Mouse (Mus musculus): ENCODE data around the gene Hgd.
"Not testable (repeated sequence)": the region's sequence is repeated elsewhere in the genome, so short reads cannot be mapped to it uniquely, and the experiment has no call there.

Gene Hgd

GRCm38 (mm10) chr16:37622919-37623318 is 43.0 kb downstream of the Hgd start:
- in situ Hi-C loops (cut with MboI, MseI), result no loop called here

GRCm38 (mm10) chr16:37626388-37626949 is 46.5 kb downstream of the Hgd start:
- in situ Hi-C loops (cut with MboI, MseI), result no loop called here

DNA sequence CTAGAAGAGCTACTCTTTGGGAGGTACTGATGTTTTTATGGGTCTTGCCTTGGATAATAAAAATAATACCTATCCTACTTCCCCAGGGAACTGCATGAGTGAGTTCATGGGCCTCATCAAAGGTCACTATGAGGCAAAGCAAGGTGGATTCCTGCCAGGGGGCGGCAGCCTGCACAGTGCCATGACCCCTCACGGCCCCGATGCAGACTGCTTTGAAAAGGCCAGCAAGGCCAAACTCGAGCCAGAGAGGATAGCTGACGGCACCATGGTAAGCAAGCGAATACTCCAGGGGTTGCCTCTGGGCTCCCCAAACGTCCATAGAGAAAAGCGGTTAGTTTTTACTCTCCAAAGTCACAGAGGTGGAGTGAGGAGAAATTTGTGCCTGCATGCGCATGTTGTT is 48.4 kb downstream of the Hgd start:
- in situ Hi-C loops (cut with MboI, MseI), result no loop called here

DNA sequence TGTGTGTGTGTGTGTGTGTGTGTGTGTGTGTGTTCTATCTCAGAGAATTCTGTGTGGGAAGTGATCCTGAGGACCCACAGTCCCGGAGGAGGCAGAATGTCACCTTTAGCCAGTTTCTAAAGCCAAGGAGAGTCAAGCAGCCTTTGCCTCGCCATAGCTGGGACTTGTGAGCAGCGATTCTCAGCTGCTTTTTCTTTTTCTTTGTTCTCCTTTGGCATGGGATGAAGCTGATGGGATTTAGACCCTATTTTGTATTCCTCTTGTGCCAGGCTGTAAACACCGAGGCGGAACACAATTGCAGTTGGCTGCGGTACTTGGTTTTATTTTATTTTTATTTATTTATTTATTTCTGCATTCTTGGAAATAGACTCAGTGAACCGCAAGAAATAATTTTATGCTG is 49.1 kb downstream of the Hgd start:
- in situ Hi-C loops (cut with MboI, MseI), result no loop called here

GRCm38 (mm10) chr16:37634578-37634977 is 54.6 kb downstream of the Hgd start:
- in situ Hi-C loops (cut with MboI, MseI), result no loop called here

GRCm38 (mm10) chr16:37635095-37635494 is 55.1 kb downstream of the Hgd start:
- in situ Hi-C loops (cut with MboI, MseI), result no loop called here

DNA sequence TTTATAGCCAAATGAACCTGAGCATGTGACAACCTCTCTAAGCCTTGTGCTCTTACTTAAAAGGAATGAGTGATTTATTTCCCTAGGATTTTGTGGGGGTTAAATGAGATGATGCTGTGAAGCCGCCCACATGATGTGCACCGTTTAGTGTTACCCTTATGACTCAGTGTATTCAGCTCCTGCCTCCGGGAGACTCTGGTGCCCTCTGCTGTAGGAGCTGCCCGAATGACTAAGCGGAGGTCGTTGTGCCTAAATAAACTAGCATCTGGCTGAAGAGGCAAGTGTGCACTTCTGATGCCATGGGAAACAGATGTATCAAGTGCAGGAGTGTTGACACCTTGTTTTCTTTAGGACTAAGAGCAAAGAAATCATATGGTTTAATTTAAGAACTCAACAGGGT is 56.2 kb downstream of the Hgd start:
- in situ Hi-C loops (cut with MboI, MseI), result no loop called here

- in situ Hi-C loops (cut with MboI, MseI), result no loop called here
Measured at GRCm38 (mm10) chr16:37637802-37638201, 57.8 kb downstream of the Hgd start.

GRCm38 (mm10) chr16:37640522-37640921 is 60.6 kb downstream of the Hgd start:
- in situ Hi-C loops (cut with MboI, MseI), result not testable (repeated sequence)

DNA sequence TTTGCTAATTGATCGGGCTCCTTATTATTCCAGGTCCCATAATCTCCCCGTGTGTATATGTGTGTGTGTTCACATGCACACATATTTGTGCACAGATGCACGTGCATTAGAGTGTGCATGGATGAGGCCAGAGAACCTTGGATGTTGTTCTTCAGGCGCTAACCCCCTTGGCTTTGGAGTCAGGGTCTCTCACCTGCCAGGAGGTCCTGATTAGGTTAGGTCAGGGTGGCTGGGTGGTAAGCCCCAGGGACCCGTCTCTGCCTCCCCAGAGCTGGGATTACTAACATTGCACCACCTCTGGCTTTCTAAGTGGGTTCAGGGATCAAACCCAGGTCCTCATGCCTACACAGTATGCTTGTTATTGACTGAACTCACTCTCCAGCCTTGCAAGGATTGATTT is 64.5 kb downstream of the Hgd start:
- in situ Hi-C loops (cut with MboI, MseI), result no loop called here

DNA sequence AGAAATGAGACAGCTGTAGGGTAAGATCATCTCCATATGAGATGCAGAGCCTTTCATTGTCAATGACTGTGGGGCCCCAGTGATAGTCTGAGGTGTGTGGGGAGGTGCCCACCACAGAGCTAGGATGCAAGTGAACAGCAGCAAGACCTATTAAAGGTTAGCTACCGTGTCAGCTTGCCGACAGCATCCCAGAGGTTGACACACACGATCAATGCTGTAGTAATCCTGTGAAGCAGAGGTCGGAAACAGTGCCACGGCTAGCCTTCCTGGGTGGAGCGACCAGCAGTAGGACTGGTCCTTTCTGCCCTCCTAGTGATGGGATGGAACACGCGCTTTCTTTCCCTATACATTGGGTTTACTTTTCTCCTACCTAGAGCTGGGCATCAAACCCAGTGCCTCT is 65.3 kb downstream of the Hgd start:
- in situ Hi-C loops (cut with MboI, MseI), result loop anchor here (5.0 kb wide), 1 partner anchor 83 kb away; no protein-coding TSS in a partner anchor

DNA sequence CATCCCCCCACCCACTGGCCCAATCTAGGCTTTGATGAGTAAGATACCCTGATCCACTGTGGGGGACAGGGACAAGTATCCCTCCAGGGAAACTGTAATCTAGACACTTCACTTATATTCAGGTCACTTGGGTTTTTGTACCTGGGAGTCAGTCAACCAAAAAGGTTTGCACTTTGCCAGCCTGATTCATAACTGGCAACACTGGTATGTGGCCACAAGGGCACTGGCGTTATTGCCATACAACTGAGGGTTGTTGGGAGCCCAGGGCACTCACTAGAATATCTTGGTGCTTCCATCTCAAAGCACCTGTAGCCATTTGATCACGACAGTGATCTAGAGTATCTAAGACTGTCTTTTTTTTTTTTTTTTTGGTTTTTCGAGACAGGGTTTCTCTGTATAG is 65.8 kb downstream of the Hgd start:
- in situ Hi-C loops (cut with MboI, MseI), result loop anchor here (5.0 kb wide), 1 partner anchor 83 kb away; no protein-coding TSS in a partner anchor

DNA sequence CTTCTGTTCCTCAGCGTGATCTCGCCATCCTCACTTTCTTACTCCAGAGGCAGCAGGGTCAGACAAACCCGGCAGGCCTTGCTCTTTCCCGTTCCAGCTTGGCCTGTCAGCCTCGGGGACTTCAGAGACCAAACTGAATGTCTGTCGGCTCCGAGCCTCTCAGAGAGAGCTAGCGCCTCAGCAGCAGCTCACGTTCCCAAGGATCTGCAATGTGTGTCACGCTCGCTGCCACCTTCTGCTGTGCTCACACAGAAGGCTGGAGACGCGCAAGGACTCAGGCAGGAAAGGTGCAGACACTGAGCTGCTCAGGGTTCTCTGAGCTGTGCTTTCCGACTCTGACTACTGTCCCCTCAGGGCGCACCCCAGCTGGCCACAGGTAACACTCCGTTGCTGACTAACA is 67.1 kb downstream of the Hgd start:
- in situ Hi-C loops (cut with MboI, MseI), result loop anchor here (5.0 kb wide), 1 partner anchor 85 kb away; no protein-coding TSS in a partner anchor

GRCm38 (mm10) chr16:37647936-37648335 is 68.0 kb downstream of the Hgd start:
- in situ Hi-C loops (cut with MboI, MseI), result loop anchor here (5.0 kb wide), 1 partner anchor 86 kb away; no protein-coding TSS in a partner anchor

GRCm38 (mm10) chr16:37649068-37649467 is 69.1 kb downstream of the Hgd start:
- in situ Hi-C loops (cut with MboI, MseI), result loop anchor here (5.0 kb wide), 1 partner anchor 87 kb away; no protein-coding TSS in a partner anchor

DNA sequence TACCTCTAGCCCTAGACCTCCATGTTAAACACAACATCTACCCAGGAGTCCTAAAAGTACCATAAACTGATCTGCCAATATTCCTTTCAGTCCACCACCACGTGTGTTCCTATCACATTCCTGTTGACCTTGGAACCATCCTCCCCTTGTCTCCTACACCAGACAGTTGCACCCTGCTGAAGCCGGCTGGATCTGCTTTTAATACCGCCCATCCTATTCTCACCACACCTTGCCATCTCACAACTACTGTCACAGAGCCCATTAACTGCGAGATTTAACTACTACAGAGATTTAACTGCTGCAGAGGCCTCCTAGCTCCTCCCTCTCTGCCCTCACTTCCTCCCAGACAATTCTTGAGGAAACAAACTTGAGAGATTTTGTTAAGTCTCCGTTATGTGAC is 71.5 kb downstream of the Hgd start:
- in situ Hi-C loops (cut with MboI, MseI), result loop anchor here (10.0 kb wide), 1 partner anchor 107 kb away; no protein-coding TSS in a partner anchor

DNA sequence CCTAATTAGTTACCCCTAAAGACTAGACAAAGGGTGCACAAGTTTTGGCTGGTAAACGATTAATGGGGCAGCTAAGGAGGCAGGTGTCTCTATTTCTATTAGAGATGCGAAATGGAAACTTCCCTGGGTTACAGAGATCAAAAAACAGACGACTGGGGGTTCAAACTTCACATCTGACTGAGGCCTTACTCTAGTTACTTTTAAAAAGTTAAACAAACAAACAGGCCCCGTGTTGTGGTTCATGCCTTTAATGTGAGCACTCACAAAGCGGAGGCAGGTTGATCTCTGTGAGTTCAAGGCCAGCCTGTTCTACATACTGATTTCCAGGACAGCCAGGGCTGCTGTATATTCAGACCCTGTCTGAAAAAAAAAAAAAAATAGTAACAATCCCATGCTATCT is 72.7 kb downstream of the Hgd start:
- in situ Hi-C loops (cut with MboI, MseI), result loop anchor here (10.0 kb wide), 1 partner anchor 108 kb away; no protein-coding TSS in a partner anchor

GRCm38 (mm10) chr16:37653058-37653457 is 73.1 kb downstream of the Hgd start:
- in situ Hi-C loops (cut with MboI, MseI), result loop anchor here (10.0 kb wide), 1 partner anchor 108 kb away; no protein-coding TSS in a partner anchor

DNA sequence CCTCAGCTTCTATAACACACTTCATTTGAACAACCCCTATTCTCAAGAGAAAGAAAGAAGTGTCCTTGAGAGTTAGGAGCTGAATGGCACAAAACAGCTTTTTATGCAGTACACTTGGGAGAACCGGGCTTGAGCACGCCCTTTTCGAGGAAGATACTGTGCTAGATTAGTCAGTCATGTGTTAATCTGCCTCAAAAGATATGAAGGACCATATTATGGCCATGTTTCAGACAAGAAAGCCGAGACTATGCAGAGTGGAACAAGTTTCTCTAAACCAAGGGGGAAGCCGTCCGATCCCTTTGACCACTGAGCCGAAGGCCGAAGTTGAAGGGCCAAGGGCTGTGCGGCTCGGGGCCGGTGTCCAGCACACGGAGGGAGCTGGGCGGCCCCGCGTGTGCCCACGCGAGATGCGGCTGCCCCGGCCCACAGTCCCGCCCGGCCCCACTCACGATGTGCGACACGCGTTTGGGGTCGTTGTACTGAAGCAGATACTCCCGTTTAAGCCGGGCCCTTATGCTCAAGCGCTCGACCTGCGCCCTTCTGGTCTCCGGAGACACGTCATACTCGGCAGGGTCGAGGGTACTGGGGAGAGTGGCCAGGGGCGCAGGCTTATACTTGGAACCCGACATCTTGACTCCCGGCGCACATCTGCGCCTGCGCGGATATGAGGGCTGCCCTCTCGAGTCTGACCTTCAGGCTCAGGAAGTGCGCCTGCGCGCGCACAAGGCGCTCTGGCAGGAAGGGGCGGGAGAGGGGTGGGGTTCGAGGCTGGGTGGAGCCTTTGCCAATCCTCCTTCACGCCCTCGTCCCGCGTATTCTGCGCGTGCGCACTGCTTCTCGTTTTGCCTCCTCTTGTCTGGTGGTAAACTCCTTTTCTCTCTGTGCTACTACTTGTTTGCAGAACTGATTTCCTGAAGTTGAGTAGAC is 74.0 kb downstream of the Hgd start, which contains the start of gene Ndufb4:
Ndufb4 (minus strand) TSS at position 723 of the 927 bp plus-strand sequence.
- in situ Hi-C loops (cut with MboI, MseI), result loop anchor here (10.0 kb wide), 1 partner anchor 109 kb away; no protein-coding TSS in a partner anchor

GRCm38 (mm10) chr16:37654831-37655455 is 75.0 kb downstream of the Hgd start:
- in situ Hi-C loops (cut with MboI, MseI), result loop anchor here (10.0 kb wide), 1 partner anchor 110 kb away; no protein-coding TSS in a partner anchor

DNA sequence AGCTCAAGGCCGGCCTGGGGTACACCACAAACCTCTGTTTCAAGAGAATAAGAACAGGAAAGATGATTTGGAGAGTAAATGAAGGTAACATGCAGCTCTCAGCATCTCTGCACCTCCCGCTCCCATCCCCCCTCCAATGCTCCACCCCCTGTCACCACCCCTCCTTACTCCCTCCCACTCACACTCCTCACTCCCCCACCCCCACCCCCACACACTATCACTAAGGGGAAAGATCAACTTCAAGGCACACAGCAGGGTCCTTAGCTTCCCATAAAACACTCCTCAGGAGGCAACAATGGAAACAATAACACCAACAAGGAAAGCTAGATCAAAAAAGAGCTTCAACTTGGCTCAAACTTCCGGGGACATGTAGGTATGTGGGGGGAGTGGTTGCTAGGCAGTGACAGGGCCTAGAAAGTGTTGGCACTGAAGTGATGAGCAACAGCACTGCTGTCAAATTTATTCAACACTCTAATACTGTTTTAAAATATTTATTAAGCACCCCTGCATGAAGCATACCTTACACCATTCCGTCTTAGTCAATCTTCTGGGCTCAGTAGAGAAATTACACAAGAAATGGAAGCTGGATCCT is 75.9 kb downstream of the Hgd start:
- in situ Hi-C loops (cut with MboI, MseI), result loop anchor here (10.0 kb wide), 1 partner anchor 111 kb away; no protein-coding TSS in a partner anchor

Data from T-helper 2 cell (primary cell).